Mouse (Mus musculus): ENCODE results near the gene Pofut2.

Gene Pofut2

GRCm38 (mm10) chr10:77229609-77230595 lies 29.1 kb upstream of the Pofut2 start:
- no peak for DNase-seq (ENCODE audit: low spot score)

GRCm38 (mm10) chr10:77231861-77232755 lies 26.9 kb upstream of the Pofut2 start:
- DNase-seq (ENCODE audit: low spot score), result no peak

- DNase-seq (ENCODE audit: low spot score), result no peak
Observed at GRCm38 (mm10) chr10:77233230-77233629, 25.8 kb upstream of the Pofut2 start.

GRCm38 (mm10) chr10:77234991-77235616 lies 23.9 kb upstream of the Pofut2 start:
- DNase-seq (ENCODE audit: low spot score), result no peak

DNA sequence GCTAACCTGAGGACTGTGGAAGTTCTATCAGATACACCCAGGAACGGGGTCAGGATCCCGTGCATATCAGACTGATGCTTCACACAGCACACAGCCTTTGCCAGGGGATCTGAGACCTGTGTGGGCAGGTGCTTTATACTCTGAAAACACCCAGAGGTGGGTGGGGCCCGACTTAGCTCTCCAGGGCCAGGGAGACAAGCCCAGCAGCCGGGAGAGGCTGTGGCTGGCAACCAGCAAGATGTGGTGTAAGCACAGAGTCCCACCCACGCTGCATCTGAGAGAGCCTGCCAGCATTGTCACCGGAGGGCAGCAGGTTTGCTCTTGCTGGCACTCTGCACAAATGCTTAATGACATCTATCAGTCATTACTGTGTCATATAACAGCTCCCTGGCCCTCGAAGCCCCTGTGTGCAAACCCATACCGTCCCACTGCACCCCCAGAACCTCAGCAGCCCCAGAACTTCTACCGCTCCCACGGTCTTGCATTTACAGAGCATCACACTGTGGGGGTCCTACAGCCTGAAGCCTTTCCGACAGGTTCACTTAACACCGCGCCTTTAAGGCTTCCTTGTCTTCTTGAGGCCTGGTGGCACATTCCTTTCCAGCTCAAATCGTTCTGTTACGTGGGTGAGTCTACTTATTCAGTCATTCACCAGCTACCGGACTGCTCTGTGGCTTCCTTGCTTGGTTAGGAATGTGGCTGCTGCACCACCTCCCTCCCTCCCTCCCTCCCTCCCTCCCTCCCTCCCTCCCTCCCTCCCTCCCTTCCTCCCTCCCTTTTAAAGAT lies 21.0 kb upstream of the Pofut2 start:
- no peak for DNase-seq (ENCODE audit: low spot score)

DNA sequence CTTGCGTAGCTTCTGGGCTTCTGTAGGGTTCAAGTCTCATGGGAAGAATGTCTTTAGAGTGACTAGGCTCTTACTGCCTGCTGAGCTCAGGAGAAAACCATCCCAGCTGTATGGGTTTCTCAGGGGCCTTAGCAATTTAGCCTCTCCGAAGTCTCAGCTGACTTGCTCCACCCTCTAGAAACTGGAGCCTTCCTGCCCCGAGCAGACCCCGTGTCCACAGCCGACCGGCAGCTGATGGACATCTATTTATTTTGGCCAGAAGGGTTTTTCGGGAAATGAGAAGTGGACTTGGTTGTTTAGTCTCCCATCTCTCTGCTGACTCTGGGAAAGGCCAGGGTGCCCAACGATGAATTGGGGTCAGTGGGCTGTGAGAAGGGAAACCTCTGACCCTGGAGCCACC lies 18.3 kb upstream of the Pofut2 start:
- no peak for DNase-seq (ENCODE audit: low spot score)

DNA sequence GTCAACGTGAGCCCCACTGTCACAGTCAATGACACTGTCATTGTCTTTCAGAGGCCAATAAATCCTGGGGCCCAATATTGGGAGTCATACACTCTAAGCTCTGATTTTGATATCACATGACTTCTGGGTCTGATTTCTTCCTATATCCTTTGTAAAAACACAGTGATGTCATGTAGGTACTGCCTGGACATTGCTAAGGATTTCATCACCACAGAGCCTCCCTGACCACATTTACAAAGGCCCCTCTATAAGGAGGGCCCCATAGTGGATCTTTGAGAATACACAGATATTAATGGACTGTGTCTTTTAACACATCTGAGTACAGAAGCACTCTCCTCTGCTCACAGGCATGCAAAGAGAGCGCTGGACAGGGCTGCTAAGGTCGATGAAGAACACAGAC lies 16.6 kb upstream of the Pofut2 start:
- DNase-seq (ENCODE audit: low spot score), result no peak

- no peak for DNase-seq (ENCODE audit: low spot score)
Observed at GRCm38 (mm10) chr10:77242871-77243270, 16.1 kb upstream of the Pofut2 start.

- no peak for DNase-seq (ENCODE audit: low spot score)
Observed at GRCm38 (mm10) chr10:77243572-77244161, 15.4 kb upstream of the Pofut2 start.

DNA sequence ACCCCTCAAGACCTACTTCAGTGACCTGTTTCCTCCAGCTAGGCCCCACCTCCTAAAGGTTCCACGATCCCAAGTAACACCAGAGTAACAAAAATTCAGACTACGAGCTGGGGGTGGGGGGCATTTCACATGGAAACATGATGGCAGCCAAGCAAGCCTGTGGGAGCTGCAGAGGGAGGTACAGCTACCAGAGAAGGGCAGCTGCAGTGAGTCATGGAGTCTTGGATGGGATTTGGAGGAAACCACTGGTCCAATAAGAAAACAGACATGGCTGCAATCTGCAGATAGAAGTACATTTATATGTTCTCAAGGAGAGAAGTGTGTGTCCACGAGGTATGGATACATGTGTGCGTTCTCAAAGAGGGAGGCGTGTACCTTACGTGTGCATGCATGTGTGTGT lies 14.2 kb upstream of the Pofut2 start:
- no peak for DNase-seq (ENCODE audit: low spot score)

DNA sequence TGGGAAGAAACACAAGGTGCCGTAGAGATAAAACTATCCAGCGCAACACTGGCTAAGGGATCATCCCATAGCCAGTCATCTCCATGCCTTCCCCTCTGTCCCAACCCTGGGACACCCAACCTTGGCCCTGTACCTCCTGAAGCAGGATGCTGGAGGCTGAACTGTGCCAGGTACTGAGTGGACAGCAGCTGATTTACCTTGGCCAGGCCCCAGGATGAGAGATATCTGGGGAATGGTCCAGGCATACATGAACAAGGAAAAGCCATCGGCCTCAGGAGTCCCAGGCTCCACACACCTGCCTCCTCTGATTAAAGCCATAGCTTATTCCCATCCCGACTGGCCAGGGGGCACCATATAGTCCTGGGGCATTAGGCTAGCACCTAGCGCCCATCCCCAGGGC lies 12.0 kb upstream of the Pofut2 start:
- no peak for DNase-seq (ENCODE audit: low spot score)

- no peak for DNase-seq (ENCODE audit: low spot score)
Observed at GRCm38 (mm10) chr10:77247707-77248106, 11.3 kb upstream of the Pofut2 start.

DNA sequence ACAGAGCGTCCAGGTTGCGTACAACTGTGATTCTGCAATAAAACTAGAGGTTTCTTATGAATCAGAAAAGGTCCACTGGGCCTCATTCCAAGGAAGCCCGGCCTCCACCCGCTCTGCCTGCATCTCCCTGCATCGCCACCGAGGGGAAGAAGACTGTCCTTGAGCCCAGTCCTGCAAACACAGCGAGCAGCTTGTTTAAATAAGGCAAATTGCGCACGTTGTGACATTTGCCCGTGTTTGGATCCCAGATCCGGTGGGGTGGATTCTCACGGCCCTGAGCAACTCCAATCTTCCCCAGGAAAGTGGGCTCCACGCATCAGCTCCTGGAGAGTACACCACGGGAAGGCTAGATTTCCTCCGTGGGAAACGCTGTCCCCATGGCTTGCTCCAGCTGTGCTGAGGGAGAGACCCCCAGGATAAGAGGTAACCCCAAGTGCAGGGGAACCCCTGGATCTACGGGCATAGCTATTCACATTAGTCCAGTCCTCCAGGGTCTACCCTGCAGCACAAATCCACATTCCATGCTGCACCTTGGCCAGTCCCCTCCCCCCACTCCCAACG lies 7.7 kb upstream of the Pofut2 start:
- DNase-seq (ENCODE audit: low spot score), result no peak

DNA sequence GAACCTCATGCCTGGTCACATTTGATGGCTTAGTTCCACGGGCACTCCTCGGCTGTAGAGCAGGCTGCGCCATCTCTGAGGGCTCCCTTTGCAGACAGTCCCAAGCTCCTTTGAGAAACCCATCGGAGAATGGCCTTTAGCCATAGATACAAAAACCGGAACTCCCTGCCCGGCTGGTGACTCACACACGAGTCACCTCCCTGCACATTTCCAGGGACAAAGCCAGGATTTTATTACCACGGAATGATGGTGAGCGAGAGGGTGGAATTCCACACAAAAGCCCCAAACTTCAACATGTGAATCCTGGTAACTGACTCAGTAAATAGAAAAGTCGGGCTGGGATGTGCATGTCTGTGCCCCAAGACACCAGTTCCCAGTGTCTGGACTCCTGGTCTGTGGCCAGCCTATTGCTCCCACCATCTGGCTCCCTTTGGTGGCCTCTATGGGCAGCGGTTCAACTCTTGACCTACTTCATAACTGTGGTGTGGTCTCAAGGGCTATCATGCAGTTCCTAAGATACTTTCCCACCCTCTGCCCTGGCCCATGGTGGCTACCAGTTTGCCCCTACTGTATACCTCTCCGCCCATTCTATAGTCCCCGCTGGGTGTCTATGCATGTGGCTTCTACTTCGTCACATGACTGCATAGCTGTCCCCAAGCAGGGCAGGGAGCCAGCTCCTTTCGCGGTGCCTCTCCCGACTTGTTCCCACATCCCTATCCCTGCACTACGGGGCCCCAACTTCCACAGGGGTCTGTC lies 7.1 kb upstream of the Pofut2 start:
- DNase-seq (ENCODE audit: low spot score), result no peak

DNA sequence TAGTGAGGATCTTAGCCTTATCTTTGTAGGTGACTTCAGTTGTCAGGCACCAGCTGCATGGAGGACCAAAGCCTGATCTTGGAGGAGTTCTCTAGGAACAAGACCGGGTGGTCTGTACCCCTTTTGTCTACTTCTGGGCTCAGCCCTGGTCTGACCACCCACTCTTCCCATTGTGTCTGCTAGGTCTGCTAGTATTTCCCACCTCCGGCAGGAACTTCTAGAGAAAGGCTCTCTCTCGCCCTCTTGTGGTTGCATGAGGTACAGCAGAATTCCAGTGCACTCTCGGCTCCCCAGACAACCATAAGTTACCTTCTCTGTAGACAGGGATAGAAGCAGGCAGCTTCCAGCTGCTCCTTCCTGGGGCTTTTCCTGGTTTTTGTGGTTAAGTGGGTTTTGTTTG lies 6.2 kb upstream of the Pofut2 start:
- no peak for DNase-seq (ENCODE audit: low spot score)

- DNase-seq (ENCODE audit: low spot score), result no peak
Observed at GRCm38 (mm10) chr10:77255231-77255630, 3.8 kb upstream of the Pofut2 start.

GRCm38 (mm10) chr10:77255676-77256075 lies 3.3 kb upstream of the Pofut2 start:
- no peak for DNase-seq (ENCODE audit: low spot score)

- DNase-seq (ENCODE audit: low spot score), result no peak
Observed at GRCm38 (mm10) chr10:77258041-77258590, 902 bp upstream of the Pofut2 start.

GRCm38 (mm10) chr10:77260166-77260875 lies 1.3 kb downstream of the Pofut2 start:
- no peak for DNase-seq (ENCODE audit: low spot score)

Measured in urinary bladder, postnatal 10 days (tissue).